Mouse (Mus musculus) spleen, adult 2 months (tissue): ENCODE data around the gene Ptger1.

Experiments used
- CTCF ChIP-seq: fragments of 200-500 bp; IDR thresholded peaks from 2 replicates; pipeline ENCODE4 v1.5.1; 2011; ENCODE audit warnings: mild to moderate bottlenecking, inconsistent platforms; ENCODE audit not compliant: insufficient read depth, insufficient read length, insufficient replicate concordance; ENCODE audit errors: extremely low read depth
- POLR2A ChIP-seq: fragments of 200-500 bp; IDR thresholded peaks from 2 replicates; pipeline ENCODE4 v1.6.1; 2011; ENCODE audit warnings: low read depth, low read length, inconsistent platforms

DNA sequence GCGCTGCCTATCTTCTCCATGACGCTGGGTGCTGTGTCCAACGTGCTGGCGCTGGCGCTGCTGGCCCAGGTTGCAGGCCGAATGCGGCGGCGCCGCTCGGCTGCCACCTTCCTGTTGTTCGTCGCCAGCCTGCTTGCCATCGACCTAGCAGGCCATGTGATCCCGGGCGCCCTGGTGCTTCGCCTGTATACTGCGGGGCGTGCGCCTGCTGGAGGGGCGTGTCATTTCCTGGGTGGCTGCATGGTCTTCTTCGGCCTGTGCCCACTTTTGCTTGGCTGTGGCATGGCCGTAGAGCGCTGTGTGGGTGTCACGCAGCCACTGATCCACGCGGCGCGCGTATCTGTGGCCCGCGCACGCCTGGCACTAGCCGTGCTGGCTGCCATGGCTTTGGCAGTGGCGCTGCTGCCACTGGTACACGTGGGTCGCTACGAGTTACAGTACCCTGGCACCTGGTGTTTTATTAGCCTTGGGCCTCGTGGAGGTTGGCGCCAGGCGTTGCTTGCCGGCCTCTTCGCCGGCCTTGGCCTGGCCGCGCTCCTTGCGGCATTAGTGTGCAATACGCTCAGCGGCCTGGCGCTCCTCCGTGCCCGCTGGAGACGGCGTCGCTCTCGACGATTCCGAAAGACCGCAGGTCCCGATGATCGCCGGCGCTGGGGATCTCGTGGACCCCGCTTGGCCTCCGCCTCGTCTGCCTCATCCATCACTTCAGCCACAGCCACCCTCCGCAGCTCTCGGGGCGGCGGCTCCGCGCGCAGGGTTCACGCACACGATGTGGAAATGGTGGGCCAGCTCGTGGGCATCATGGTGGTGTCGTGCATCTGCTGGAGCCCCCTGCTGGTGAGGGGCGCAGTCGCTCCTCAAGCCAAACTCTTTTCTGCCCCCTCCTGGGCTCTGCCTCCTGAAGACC lies 1.8 kb downstream of the Ptger1 start:
- TF ChIP-seq CTCF (peak; percentile 66; the same call in 1 of the 2 replicates), POLR2A (no peak)
